Mouse (Mus musculus) frontal cortex, postnatal 36 days (tissue): Measurements from ENCODE around the gene Gnat1.

Source experiments
- DNase-seq, 2 experiments: peaks; one replicate each; pipeline ENCODE4 v3.0.0; 2022; ENCODE audit warnings: low spot score in 2 of 2

Gnat1 gene

DNA sequence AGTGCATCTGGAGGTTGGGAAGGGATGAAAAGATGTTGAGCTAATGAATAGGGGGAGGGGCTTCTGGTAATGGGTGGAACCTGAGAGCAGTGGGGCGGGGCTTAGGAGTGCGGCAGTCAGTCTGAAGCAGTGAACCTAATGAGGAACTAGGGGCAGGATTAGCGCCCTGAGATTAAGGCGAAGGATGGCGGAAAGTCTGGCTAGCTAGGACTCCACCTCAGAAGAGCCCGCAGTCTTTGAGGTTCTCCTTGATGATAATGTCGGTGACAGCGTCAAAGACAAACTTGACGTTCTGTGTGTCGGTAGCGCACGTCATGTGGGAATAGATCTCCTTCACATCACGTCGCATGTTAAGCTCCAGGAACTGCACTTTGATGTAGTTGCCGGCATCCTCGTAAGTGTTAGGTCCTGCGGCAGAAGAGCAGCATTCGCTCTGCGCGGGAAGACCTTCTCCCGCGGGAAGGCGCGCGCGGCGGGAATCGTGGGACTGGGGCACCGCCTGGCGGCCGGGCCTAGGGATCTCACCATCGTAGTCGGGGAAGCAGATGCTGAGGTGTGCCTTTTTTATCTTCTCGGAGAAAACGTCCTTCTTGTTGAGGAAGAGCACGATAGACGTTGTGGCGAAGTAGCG lies 3.7 kb downstream of the Gnat1 start:
- DNase-seq, result peak; percentile 67 to 74

- no peak for DNase-seq
These were observed 4.7 kb downstream of the Gnat1 start for GRCm38 (mm10) chr9:107674609-107675429.

GRCm38 (mm10) chr9:107670259-107670658 lies 9.3 kb downstream of the Gnat1 start:
- DNase-seq, result no peak

DNA sequence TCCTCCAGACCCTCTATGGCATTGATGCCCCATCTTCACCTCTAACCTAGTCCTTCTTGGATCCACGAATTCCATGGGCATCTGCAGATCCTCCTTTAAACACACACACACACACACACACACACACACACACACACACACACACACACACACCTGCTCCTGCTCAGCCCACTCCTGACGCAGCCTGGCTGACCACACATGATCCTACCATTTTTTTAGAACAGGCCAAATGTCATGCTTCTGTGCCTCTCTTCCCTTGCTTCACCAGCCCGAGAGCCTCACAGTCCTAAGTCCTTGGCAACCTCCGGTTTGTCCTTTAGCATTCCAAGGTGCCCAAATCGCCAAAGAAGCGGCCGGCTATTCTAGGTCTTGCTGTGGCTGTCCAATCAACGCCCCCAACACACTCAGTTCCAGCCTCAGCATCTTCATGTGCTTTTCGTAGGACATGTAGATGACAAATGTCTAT lies 10.0 kb downstream of the Gnat1 start, which contains the start of gene Slc38a3:
TSS of gene Slc38a3 (minus strand) at position 51 of the 466 bp plus-strand sequence.
- no peak for DNase-seq

- no peak for DNase-seq
These were observed 10.6 kb downstream of the Gnat1 start for GRCm38 (mm10) chr9:107668916-107669315.

GRCm38 (mm10) chr9:107668011-107668410 lies 11.5 kb downstream of the Gnat1 start:
- no peak for DNase-seq

DNA sequence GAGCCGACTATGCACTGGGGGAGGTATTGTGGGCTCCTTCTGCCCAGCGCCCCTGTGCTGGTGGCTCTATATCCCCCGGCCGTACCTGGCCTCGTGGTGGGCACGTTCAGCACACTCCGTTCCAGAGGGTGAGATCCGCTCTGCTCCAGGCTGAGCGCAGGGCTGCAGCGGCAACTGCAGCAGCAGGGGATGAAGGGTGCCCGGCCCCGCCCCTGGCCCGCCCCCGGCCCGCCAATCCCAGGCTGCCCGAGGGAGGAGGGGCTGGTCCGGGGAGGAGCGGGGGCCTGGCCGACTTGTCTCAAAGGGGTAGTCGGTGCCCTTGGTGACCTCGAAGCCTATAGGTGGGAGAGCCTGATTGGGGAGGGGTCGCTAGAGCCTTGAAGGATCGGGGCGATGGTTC lies 12.3 kb downstream of the Gnat1 start:
- no peak for DNase-seq

DNA sequence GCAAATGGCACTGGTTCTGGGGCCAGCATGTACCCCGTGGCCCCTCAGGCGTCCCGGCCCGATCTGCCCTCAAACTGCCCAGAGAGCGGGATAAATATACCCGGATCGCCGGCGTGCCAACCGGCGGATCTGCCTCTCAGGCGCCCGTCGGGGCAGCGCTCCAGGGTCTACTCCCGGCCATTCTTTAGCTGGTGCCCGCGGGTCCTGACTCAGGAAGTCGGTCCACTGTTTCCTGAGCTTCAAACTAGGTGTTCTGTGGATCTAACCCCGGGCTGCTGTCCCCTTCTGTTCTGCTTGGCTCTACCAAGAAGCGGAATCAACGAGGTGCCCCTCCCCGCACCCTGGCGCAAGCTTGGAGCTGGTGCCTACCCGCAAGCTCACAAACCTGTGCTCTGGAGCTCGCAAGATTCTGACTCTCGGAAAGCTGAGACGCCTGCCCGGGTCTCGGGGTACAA lies 12.7 kb downstream of the Gnat1 start:
- no peak for DNase-seq

DNA sequence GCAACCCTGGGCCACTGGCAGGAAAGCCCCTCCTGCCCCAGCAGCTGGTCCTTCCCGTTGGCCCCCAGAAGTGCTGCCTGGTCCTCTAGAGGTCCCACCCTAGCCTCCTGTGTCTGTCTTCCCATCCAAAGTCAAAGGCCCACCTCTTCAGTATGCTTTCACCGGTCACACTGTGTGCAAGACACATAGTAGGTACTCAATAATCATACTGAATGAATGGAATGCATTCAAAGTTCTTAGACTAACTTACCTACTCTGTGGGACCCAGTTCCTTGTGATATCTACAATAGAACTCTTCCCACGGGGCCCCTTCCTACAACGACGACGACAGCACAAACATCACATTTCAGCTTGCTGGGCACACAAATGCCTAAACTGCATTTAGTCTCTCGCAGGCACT lies 14.2 kb downstream of the Gnat1 start:
- DNase-seq, result no peak

- DNase-seq, result no peak
These were observed 16.0 kb downstream of the Gnat1 start for GRCm38 (mm10) chr9:107663525-107663924.

DNA sequence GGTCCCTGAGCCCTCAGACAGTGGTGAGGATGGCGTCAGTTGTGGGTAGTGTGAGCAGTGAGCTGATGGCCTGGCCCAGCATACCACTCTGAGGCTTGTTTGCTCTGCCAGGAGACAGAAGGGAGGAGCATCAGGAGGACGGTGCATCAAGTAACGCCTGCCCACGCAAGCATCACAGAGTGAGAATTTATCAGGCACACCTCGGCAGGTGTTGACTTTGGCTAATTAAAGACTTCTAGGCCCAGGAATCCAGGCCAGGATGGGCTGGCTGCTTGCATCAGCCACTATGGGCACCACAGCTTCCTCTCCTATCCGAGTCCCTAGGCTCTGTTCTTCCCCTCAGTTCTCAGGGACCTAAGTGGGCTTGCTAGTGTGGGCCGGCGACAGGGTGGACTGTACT lies 17.2 kb downstream of the Gnat1 start:
- DNase-seq, result no peak

DNA sequence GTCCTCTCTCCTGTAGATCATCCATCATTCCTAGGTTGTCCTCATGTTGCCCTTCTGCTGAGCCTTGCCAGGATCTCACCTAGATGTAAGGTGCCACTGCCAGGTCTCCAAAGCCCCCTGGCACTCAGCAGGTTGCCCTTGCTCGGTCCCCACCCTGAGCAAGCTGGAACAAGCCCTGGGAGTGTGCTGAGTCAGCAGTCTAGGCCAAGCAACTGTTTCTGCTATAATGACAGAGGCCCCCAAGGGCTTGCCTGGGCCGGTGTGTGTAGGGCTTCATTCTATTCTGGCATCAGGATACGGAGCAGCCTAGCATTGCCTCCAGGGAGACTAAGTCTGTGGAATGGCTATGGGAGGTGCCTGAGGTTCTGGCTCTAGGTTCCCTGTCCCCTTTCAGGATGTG lies 18.7 kb downstream of the Gnat1 start:
- DNase-seq, result no peak

GRCm38 (mm10) chr9:107659961-107660360 lies 19.6 kb downstream of the Gnat1 start:
- DNase-seq, result no peak

DNA sequence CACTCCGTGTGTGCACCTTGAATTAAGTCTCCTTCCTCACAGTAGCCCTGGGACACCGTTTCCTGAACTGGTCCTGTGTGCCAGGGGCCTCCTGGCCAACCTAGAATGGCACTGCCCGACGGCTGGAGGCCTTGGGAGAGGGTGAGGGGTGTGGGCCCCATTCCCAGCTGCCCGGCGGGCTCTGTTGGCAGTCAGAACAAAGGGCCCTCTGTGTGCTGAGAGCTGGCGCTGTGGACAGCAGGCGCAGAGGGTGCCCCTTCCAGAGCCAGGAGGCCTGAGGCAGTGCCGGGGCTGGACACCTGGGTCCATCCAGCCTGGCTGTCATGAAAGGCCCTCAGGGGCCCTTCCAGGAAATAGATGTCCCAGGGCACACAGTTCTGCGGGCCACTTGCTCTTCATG lies 20.0 kb downstream of the Gnat1 start:
- peak; percentile 64 to 68 for DNase-seq

DNA sequence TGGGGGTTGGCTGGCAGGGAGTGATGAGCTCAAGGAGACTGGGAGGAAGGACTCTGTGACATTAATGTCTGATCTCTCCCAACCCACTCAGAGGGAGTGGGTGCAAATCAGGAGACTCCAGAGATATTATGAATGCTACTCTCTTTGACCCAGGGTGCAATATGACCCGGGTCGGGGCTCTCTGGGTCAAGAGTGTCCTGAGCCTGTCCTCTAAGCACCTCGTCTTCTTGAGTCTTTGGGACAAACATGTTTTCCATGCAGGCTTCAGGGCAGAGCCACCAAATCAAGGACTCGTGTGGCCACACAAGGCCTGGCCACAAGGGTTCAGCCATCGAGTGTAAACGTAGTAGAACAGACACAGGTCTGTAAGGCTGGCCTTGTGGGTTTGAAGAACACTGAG lies 21.4 kb downstream of the Gnat1 start:
- DNase-seq, result no peak

DNA sequence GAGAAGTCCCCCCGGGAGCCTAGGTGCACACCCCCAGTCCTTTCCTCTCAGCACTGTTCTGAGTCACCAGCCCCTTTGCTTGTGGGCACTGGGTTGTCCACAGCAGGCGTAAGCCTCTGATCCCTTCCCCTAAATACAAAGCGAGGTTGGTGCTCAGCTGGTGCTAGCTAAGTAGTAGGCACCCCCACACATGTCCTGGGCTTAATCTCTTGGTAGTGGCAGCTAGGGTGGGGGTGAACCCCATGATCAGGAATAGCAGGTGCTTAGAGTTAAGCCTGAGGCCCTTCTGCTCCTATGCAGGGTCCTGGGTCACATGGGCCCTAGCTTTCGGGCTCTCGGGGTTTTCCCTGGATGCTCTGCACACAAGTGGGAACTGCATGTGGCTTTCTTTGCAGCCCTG lies 22.4 kb downstream of the Gnat1 start:
- no peak for DNase-seq

DNA sequence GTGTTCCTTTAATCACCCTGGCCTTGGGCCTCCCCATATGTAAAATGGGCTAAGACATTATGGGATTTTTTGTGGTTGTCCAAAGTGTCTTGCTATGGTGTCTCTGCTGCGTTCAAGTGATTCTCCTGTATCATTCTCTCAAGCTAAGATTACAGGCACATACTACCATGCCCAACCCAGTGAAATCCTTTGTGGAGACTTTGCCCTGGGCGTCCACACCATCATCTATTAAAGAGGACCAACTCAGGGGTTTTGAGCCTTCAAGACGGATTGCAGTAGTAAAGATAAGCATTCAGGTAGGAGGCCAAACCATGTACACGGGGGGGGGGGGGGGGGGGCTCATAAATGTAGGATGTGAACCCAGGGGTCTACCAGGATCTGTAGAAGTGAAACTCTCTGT lies 24.9 kb downstream of the Gnat1 start:
- DNase-seq, result no peak

DNA sequence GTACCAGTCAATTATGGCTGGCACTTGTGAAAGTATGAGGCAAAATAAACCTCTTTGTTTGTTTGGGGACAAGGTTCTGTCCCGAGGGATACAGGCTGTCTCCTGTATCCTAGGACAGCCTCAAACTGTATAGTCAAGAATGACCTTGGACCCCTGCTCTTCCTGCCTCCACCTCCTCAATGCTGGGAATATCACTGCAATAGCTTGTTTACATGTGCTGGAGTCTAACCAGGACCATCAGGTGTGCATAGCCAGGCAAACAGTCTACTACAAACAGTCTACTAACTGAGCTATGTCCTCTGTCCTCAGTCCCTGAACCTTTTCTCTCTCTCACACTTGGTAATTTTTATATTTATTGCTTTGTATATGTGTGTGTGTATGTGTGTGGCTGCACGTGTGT lies 26.0 kb downstream of the Gnat1 start:
- no peak for DNase-seq

DNA sequence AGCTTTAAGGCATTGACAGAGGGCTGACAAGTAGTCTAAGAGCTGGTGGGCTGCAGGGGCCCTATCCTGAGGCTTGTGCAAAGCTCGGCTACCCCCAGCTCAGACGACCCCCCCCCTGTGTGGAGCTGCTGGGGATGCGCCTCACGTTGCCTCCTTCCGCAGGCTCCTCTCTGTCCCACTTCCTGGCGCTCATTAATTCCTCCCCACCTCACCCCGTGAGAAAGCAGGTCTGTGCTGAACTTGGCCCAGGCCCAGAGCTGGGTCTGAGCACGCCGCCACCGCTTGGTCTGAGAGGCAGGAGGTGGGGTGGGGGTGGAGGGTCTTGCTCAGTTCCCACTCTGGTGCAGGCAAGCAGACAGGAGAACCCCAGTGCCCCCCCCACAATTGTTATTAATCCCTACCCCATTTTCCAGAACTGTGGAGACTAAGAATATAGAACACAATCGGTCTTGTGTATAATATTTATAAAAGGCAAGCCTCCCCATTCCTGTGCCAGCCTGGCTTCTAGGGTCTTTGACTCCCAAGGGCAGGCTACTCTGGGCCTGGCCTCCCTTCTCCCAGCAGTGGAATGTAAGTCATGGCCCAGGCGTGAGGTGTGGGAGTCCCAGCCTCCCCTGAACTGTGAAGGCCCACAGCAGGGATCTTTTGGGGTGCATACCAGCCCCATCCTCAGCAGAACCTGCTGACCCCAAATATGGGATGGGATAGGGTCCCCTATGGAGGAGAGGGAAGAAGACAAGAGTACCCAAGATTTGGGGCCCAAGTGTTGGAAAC lies 28.6 kb downstream of the Gnat1 start:
- DNase-seq, result no peak

- DNase-seq, result no peak
These were observed 29.3 kb downstream of the Gnat1 start for GRCm38 (mm10) chr9:107650225-107650624.

DNA sequence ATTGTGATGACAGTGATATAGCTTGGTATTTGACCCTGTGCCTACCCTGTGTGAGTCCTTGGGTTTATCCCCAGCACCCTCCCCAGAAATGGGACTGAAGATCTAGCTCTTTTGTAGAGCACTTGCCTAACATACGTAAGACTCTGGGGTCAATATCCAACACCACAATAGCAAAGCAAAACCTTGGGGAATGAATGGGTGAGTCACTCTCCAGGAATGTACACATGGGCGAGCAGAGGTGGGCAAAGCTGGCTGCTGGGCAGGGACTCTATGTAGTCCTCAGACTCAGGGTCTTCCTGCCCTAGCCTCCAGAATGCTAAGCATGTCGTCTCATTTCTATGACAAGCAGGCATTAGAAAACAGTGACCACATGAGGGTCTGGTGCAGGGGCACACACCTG lies 30.7 kb downstream of the Gnat1 start:
- no peak for DNase-seq

DNA sequence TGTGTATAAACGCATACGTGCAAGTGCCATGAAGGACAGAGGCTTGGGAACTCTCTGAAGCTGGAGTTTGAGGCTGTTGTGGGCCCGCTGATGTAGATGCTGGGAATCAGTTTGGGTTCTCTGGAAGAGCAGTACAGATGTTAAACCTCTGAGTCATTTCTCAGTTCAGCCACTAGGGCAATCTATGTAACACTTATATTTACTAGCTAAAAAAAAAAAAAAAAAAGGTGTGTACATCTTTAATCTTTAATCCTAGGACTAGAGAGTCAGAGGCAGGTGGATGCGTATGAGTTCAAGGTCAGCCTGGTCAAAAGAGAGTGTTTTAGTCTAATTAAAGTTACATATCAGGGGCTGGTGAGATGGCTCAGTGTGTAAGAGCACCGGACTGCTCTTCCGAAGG lies 32.5 kb downstream of the Gnat1 start:
- DNase-seq, result no peak
